Mouse (Mus musculus): ENCODE results near the gene Ndufs4.

Gene Ndufs4

DNA sequence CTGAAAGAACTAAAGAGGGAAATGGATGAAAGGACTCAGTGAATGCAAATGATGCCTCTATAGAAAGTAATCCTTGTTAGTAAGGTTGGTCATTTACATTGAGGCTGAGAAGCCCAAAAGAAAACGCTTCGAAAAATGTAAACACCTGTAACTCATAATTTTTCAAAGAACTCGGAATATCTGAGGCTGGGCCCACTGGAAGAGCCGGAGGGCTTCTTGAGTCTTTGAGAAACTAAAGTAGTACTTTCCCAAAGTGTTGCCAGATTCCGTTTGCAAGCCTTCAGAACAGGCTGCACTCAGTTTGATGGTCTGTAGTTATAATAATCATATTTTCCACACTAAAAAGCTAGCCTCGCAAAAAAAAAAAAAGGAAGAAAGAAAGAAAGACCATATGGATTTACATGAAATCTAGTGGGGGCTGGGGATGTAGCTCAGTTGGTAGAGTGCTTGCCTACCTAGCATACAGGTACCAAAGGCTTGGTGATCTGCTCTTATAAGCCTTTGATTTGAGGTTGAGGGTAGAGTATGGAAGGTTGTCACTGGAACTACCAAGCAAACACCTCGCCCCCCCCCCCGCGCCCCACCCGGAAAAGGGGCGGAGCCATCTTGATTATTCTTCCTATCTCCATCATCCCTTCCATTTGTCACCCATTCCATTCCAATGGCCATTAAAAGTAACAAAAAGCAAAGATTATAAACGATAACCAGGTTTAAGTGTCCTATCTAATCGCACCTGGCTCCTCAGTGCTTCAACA, at the start of gene Ndufs4:
TSS of gene Ndufs4 (minus strand) at position 48 of the 755 bp plus-strand sequence.
- no peak for DNase-seq (ENCODE audit: low spot score)

DNA sequence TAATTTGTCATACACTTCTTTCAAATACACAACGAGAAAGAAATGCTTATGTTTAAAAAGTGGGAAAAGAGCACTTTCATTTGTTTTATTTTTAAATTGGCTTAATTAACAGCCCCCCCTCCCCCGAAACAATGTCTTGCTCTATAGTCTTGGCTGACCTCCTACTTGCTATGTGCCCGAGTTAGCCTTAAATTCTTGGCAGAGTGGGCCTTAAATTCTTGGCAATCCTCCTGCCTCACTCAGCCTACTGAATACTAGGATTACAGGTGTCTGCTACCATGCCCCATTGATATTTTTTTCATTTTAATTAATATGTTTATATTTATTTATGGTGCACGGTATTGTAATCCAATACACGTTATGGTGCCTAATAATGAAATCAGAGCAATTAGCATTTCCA, 44.4 kb upstream of the Ndufs4 start:
- DNase-seq (ENCODE audit: low spot score) = no peak

DNA sequence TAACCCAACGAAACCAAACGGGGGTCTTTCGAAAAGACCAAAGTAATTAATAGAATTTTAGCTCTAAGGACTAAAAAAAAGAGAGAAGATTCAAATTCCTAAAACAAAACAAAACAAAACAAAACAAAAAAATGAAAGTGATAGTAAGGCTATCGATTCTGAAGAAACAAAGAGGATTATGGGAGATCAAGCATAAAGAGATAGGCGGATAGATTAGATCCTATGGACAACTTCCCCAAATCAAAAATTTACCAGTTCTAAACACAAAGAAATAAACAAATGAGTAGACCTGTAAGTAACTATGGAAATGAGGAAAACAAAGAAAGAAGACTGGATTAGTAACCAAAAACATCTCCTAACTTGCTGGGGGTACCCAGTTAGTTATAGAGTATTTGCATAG, 37.2 kb upstream of the Ndufs4 start:
- no peak for DNase-seq (ENCODE audit: low spot score)

DNA sequence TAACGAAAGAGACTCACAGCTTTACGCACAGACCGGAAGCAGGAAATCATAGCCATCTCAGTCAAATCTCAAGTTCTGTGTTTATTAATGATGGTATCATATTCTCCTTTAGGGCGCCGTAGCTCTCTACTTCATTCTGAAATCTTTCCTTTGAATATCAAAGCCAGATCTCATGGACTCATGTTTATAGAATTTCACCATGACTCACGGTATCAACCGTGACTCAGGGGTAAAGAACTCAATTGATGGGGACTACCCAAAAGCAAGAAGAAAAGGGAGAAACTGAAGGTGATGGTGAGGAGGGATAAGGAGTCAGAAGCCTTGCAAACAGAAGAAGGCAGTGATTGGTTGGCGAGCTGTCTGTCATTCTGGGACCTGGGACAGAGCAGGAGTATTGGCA, 32.2 kb upstream of the Ndufs4 start:
- no peak for DNase-seq (ENCODE audit: low spot score)

DNA sequence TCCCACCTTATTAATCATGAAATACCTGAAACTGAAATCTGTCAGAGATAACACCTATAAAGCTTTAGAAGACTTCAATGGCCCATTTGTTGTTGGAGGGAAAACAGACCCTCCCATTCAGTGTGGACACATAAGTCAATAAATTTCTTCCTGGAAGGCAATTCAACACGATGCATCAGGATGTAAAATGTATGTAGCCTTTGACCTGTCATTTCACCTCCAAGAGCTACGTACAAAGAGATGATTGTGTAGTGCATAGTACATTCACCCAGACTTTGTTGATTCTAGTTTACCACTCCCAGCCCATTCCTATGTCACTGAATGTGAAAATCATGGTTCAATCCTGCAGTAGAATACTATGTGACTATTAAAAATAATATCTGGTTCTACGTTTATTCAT, 31.3 kb upstream of the Ndufs4 start:
- DNase-seq (ENCODE audit: low spot score) = no peak

DNA sequence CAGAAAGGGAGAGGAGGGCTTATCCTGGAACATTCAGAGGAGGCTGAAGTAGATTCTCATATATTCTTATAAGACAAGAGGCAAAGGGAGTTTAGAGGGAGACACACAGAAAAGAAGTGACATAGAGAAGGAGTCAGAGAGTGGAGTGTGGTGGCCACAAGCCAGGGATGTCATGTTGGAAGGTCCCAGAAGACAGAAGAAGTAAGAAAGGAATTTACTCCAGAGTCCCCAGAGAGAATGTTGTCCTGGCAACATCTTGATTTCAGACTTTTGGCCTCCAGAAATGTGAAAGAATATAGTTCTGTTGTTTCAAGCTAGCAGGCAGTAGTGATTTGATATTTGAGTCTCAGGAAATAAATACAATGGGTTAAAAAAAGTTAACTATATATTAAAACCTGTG, 24.3 kb upstream of the Ndufs4 start:
- DNase-seq (ENCODE audit: low spot score) = no peak

DNA sequence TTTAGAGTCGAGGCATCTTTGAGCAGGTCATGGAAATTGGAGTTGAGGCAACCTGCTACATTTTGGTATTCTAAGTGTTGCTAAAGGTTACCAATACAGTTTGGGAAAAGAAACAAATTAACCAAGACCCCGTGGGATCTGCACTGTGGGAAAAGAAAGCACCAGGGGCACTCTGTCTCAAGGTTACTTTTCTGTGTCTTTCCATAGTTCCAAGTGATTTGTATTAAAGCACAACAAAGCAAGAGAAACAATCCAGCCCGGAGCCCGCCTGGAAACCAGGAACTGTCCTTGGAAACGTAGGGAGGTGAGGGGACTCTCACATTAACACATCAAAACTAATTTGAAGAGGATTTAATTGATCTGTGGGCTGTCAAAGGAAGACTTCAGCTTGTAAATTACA, 18.8 kb upstream of the Ndufs4 start:
- DNase-seq (ENCODE audit: low spot score) = peak; percentile 36

DNA sequence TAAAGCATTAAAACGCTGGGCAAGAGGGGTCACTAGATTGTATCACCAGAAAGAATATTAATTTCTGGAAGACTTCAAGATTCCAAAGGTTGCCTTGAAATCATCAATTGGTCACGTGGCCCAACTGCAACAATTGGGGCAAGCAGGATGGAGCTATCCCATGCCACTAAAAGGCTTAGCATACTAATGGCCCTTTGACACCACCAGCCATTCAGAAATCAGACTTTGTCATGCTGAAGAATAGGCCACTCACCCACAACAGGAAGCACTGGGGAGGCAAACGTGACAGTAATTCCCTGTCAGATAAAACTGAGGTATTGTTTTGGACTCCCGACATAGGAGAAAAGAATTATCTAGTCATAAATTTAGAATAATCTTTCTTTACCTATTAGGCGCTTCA, 18.4 kb upstream of the Ndufs4 start:
- DNase-seq (ENCODE audit: low spot score) = peak; percentile 68

DNA sequence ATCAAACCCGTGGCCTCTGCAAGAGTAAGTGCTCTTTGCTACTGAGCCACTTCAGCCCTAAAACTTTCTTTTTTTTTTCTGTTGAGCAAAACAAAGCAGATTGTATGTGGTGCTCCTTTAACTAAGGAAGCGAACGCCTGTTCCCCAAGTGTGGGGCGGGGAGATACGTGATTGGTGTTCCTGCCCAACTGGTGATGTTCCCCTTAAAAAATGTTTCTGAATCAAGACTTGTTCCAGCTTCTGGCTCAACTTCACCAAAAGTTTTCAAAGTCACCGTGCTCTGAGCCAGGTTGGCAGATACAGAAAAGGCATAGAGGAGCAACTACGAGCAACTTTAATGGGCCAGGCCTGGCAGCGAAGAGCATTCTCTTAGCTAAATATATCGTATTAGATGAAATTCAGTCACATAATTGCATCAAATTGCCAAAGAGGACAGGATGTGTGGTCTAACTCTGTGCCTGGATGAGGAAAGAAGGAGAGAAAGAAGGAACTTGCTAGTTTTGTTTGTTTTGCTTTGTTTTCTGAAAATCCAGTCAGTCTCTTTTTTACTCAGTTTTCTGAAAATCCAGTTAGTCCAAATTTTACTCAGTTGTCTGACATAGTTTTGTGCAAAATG, 17.1 kb upstream of the Ndufs4 start:
- DNase-seq (ENCODE audit: low spot score) = no peak

DNA sequence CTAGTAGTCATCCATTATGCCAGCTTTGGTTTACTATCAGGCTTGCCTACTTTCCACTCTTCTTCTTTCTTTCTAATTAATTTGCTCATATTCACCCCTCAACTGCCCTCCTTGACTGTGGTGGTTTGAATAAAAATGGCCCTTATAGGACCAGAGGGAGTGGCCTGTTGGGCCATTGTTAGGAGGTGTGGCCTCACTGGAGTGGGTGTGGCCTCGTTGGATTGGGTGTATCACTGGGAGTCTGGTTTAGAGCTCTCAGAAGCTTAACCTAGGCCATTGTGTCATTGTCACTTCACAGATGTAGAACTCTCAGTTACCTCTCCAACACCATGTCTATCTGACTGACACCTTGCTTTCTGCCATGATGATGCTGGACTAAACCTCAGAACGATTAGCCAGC, 10.8 kb upstream of the Ndufs4 start:
- no peak for DNase-seq (ENCODE audit: low spot score)

DNA sequence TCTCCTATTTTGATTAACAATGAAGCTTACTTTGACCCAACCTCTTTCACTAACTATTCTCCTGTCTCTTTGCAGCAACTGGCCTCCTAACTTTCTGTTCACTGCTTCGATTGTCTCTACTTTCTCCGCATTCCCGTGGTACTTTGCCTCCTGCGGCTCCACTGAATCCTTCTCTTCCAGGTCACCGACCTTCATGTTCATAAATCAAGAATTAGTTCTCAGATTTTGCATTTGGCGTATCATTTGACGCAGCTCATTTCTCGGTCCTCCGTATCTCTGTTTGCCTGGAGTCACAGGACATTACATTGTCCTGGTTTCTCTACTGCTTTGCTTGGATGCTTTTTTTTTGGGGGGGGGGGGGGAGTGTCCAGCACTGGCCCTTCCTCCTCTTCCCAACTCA, 9.2 kb upstream of the Ndufs4 start:
- no peak for DNase-seq (ENCODE audit: low spot score)

DNA sequence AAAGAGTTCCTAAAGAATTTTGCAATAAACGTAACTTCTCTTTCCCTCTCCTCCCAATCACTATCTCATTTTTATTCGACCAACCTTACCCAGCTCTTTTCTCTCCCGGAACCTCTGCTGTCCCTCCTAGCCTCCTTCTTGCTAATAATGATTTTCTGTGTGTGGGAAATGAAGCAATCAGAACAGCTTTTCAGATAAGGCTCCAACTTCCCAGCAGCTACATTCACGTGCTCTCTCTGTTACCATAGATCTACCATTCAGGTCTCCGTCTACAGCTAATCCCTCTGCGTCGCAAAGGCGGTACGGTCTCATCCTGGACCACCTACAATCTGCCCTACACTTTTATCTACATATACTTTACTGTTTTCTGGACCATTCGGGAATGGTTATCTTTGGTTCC, 8.8 kb upstream of the Ndufs4 start:
- DNase-seq (ENCODE audit: low spot score) = no peak

DNA sequence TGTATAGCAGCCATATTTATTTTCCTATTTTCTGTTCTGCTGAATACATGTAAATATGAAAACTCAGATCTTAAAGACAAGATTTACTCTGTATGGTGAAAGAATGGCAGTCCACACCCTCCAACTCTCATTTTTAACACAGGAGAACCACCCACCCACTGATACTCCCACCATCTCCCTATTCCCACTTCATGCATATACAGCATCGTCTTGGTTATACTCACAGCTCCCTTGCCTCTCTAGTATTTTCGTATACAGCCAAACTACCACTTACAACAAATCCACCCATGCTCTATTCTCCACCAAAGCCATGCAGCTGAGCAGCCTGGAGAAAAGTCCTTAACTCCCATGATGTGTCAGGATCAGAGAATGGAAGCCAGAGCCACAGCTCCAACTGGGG, 6.7 kb upstream of the Ndufs4 start:
- DNase-seq (ENCODE audit: low spot score) = no peak

DNA sequence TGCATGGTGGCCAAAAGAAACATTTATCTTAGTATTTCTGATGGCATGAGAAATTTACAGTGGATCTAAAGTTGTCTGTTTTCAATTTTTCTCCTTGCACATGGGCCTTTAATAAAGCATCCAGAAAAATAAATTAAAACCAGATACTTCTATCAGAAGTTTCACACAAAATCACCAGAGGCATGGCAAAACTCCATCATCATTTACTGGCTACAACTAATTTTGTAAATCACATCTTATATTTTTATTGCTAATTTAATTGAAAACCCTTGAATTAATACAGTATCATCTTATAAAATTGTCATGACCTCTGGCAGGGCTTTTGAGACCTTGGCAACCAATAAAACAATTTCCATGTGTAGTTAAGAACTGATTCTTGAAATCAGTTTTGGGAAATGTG, 4.4 kb upstream of the Ndufs4 start:
- no peak for DNase-seq (ENCODE audit: low spot score)

DNA sequence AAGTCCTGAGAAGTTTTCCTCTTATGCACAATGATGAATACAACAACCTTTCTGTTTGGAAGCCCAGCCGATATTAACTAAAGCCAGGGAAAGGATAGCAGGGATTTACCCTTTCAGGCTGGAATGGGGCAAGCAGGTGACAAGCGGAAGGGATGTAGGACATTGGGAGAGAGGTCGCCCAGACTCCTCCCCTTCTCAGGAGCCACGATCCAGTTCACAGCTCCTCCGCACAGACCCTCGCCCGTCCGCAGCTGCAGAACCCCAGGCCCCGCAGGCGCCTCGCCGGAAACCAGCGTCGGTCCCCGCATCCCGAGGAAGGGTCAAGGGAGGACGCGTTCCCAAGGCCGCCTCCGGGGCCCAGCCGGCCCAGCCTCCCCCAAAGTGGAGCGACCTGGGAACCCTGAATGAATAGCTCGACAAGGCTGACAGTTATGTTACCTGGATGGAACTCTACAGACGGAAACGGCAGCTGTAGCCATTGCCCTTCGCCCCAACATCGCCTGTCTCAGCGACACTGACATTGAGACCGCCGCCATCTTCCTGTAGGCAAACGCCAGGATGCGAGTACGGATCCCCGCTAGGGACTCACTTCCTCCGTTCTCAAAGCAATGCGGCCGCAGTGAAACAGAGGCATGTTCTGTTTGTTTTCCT, 412 bp downstream of the Ndufs4 start:
- DNase-seq (ENCODE audit: low spot score) = peak; percentile 95

DNA sequence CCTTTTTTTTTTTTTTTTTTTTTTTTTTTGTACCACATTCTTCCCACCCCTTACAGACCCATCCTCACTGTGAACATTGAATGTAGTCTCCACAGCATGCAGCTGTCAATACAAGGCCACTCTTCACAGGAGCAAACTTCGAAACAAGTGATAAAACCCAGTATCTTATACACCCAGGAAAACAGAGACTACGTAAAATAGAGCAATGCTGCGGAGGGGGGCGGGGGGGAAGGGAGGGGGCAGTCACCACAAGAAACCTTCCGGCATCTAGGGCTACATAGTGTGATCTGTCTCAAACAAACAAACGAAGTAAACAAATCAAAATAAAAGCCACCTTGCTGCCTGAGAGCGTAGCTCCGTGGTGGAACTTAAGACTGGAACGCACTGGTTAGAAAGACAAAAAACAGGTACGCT, 977 bp downstream of the Ndufs4 start:
- DNase-seq (ENCODE audit: low spot score) = no peak

DNA sequence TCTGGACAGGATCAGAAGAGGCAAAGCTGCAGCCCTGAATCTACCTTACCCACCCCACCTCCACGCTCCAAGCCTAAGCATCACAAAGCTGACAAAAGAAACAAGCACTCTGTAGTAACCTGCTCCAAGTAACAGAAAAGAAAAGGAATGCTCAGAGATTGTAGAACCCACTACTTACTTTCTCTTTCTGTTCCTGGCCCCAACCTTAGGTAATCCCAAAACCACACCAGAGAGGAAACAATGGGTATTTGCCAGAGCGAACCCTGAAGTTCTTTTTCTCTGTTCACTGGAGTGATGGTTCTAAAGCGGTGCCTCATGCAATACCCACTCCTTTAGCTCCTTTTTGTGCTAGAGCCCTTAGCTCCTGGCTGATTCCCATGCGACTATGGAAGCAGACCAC, 11.5 kb downstream of the Ndufs4 start:
- no peak for DNase-seq (ENCODE audit: low spot score)

DNA sequence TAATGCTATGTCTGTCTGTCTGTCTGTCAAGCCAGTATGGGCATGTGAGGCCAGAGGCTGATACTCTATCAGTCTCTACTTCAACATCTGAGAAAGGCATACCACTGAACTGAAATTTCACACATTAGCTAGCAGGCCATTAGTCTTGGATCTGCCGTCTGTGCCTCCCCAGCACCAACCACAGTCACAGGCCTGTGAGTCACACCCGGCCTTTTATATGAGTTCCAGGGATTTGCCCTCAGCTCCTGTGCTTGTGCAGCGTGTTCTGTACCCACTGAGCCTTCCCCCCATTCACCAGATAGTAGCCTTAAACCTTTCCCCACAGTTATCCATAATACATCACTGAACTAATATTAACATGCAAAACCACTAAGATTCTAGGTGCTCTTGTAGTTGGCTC, 26.0 kb downstream of the Ndufs4 start:
- no peak for DNase-seq (ENCODE audit: low spot score)

DNA sequence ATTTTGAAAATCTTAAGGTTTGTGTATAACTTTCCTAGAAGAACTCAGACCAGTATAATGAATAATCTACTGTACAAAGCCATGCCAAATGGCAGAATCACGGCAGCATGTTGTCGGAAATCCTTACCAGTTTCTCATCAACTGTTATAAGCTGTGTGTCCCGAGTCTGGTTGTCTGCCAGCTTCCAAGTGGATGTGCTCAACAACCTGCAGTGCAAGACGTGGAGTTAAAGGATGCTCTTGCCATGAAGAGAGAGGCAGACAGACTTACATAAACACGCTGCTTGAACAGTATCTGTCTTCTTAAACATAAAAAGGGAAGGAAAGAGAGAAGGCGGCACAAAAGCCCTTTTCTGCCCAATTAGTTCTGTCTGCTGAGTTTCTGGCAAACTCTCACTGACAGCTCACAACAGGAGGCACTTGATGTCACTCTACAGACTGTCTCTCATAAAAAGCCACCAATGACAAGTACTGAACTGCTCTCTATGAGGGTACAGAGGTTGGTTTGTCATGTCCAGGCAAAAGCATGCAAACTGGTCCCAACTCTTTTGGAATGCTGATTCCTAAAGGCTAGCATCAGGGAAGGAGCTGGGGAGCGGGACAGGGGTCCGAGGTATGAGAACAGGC, 36.6 kb downstream of the Ndufs4 start:
- DNase-seq (ENCODE audit: low spot score) = no peak

DNA sequence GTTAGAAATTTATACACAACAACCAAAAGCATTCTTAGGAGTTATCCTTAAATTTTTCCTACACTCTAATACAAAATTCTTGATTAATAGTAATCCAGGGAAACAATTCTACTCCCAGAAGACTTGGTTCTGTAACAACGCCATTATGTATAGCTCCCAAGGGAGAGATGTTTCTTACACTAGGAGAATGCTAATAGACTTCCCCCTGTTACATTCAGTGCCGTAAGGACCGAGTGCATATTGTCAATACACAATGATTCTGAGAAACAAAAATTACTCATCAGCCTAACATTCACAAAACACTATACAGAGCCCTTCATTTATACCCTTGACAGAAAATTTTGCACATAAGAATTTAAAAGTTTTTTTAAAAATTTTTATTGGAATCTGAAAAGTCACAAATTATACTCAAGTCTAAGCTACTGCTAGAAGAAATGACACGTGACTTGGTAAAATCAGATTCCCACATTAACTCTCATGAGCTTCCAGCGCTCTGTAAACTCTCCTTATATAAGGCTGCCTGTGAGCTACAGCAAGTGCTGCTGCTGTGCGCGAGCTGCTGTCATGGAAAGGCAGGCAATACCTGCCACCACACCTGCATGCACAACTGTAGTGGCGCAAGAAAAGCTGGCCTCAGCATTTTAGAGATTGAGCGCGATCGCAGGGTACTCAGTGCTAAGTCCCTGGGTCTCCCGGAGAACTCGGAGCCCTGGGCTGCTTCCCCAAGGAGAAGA, 42.9 kb downstream of the Ndufs4 start:
- DNase-seq (ENCODE audit: low spot score) = no peak

DNA sequence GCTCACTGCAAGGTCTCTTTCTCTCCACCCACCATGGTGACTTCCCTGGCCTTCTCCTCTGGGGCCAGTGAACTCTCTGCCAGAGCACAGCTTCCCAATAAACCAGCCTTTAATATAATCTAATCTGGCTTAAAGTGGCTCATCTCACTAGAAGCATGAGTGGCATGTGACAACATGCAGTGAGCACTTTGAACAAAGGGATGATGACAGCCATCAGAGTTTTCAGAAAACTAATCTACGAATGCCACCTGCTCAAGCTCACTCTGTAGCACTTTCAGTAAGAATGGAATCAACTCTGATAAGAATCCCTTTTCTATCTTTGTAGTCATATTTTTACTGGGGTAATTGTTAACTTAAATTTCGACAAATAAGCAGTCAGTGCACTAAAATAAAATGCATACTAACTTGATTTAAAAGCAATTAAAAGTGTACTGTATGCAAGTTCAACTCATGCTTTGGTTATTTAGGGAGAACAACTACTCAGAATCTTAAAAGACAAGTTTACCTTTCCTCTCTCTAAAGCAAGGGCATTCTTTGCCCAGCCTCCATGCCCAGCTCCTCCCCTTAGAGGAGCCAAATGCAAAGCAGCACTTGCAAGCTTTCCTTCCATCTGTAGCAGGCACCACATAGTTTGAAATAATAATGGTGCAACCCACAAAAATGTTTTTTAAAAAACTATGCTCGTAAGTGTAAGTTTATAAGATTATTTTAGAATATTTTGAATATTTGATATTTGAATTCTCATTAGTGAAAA, 43.7 kb downstream of the Ndufs4 start:
- no peak for DNase-seq (ENCODE audit: low spot score)

DNA sequence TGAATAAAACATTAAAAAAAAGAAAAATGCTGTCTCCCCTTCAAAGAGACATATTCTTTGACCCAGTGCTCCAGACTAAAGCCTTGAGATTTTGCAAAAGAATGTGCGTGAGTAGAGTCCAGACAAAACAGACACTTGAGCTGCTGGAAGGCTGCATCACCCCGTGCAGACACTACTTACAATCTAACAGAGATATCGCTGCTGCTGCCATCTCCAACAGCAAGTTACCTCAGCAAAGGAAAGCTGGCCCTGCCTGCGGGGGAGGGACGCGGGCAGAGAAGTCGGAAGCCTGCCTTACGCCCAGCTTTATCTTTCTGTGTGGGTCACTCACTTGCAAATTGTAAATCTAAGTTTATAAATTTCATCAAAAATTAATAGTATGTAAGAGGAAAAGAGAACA, 45.1 kb downstream of the Ndufs4 start:
- DNase-seq (ENCODE audit: low spot score) = peak; percentile 34
